Mouse (Mus musculus): ENCODE results near the gene 7420426K07Rik. TPM values are rescaled to one million over a fixed set of nuclear protein-coding genes. Genes with fewer than 3 reads are reported as not detected.
A peak's percentile ranks its signal among the peaks of the same experiment; 100 is the strongest.

The 7420426K07Rik gene
- not detected in 2 replicates for polyA plus RNA-seq (2015; fragmentation: Nextera tagmentation; extraction: Ambion mirVana)

GRCm38 (mm10) chr9:98902819-98903218, at the start of gene 7420426K07Rik:
Gene 7420426K07Rik, plus strand, starts transcription at chr9:98903119.
- no peak within 1 kb of the TSS for H3K4me2 ChIP-seq
- WGBS = 86% methylated on average over 2 of the region's 2 CpGs
- no peaks in the 10 kb centered on the region for H3K4me1 ChIP-seq
- H3K9me3 ChIP-seq = peaks cover 4% of the 10 kb centered on the region; the same call in 1 of the 2 replicates
- no peaks in the 10 kb centered on the region for H3K36me3 ChIP-seq
- H3K4me3 ChIP-seq = no peak within 1 kb of the TSS
- no peaks in the 10 kb centered on the region for H3K27me3 ChIP-seq
- no peak within 1 kb of the TSS for H3K9ac ChIP-seq
- no peak within 1 kb of the TSS for H3K27ac ChIP-seq
- no peak for ATAC-seq (ENCODE audit: insufficient number of reproducible peaks, insufficient read depth, low FRiP score, low TSS enrichment, low read depth)

DNA sequence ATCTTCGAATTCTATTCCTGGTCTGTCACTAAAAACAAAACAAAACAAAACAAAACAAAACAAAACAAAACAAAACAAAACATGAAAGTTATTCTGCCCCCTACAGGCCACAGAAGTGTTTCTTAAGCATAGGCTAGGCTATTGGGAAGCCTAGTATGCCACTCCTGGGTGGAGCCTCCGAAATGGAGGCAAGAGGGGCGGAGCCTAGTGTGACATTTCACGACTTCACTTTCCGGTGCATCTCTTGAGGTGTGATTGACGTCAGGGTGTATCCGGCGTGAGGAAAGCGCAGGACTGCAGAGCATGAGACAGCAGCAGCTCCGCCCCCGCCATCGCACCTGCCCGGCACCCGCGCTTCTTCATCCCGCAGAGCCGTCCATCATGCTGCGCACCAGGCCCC, 46.7 kb upstream of the 7420426K07Rik start, which contains the start of gene Prr23a2:
Gene Prr23a2 (plus strand): TSS at position 285 of the 400 bp plus-strand sequence.
- Histone ChIP-seq H3K27me3 (no peaks in the 10 kb centered on the region), H3K36me3 (no peaks in the 10 kb centered on the region), H3K4me2 (no peak within 1 kb of the TSS), H3K4me3 (no peak within 1 kb of the TSS), H3K9ac (no peak within 1 kb of the TSS), H3K4me1 (no peaks in the 10 kb centered on the region), H3K9me3 (no peaks in the 10 kb centered on the region; the same call in 1 of the 2 replicates), H3K27ac (no peak within 1 kb of the TSS)
- WGBS = 83% methylated on average over 18 of the region's 18 CpGs
- no peak for ATAC-seq (ENCODE audit: insufficient number of reproducible peaks, insufficient read depth, low FRiP score, low TSS enrichment, low read depth)

DNA sequence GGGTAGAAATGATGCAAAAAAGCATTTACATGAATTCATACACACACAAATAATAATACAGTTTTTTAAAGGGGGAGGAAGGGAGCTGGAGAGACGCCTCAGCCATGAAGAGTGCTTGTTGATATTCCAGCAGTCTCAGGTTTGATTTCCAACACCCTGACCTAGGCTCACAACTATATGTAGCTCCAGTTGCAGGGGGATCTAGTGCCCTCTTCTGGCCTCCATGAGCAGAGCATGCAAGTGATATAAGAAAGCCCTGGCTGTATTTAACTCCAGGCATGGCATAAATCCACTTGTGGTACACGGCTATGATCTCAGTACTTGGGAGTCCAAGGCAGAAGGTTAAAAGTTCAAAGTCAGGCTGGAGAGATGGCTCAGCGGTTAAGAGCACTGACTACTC, 39.5 kb upstream of the 7420426K07Rik start:
- Histone ChIP-seq H3K36me3 (no peaks in the 10 kb centered on the region), H3K9ac (no peak overlapping the region), H3K9me3 (no peaks in the 10 kb centered on the region; the same call in 1 of the 2 replicates), H3K4me2 (no peak overlapping the region), H3K27ac (no peak overlapping the region), H3K4me3 (no peak overlapping the region), H3K27me3 (peaks cover 12% of the 10 kb centered on the region), H3K4me1 (no peaks in the 10 kb centered on the region)
- WGBS = 75% methylated on average over 3 of the region's 3 CpGs
- ATAC-seq (ENCODE audit: insufficient number of reproducible peaks, insufficient read depth, low FRiP score, low TSS enrichment, low read depth) = no peak

DNA sequence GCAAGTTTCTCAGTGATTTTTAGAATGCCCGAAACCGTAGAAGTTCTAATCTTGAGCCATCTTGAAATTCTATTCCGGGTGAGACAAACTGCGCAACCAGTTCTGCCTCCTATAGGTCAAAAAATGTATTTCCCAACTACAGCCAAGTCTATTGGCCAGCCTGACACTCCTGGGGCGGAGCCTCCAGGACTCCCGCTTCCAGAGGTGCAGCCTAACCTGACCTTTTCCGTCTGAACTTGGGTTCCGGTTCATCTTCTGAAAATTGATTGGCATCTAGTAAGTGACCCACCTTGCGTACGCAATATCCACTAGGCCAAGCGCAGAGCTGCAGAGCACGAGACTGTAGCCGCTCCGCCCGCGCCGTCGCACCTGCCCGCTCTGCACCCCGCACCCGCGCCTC, 38.3 kb upstream of the 7420426K07Rik start, which contains the start of gene Prr23a3:
Gene Prr23a3 (plus strand): TSS at position 197 of the 400 bp plus-strand sequence.
- H3K9me3 ChIP-seq = no peaks in the 10 kb centered on the region; the same call in 1 of the 2 replicates
- peaks cover 12% of the 10 kb centered on the region for H3K27me3 ChIP-seq
- H3K4me2 ChIP-seq = peak within 1 kb of the TSS; percentile 27
- no peaks in the 10 kb centered on the region for H3K36me3 ChIP-seq
- 51% methylated on average over 22 of the region's 22 CpGs for WGBS
- ATAC-seq (ENCODE audit: insufficient number of reproducible peaks, insufficient read depth, low FRiP score, low TSS enrichment, low read depth) = no peak
- H3K4me1 ChIP-seq = no peaks in the 10 kb centered on the region
- H3K9ac ChIP-seq = no peak within 1 kb of the TSS
- no peak within 1 kb of the TSS for H3K27ac ChIP-seq
- H3K4me3 ChIP-seq = no peak within 1 kb of the TSS

GRCm38 (mm10) chr9:98901486-98901885, 1.4 kb upstream of the 7420426K07Rik start:
- Histone ChIP-seq H3K27me3 (no peaks in the 10 kb centered on the region), H3K4me1 (no peaks in the 10 kb centered on the region), H3K9me3 (peaks cover 13% of the 10 kb centered on the region), H3K27ac (no peak overlapping the region), H3K4me3 (no peak overlapping the region), H3K4me2 (no peak overlapping the region), H3K9ac (no peak overlapping the region), H3K36me3 (no peaks in the 10 kb centered on the region)
- 78% methylated on average over 1 of the region's 1 CpGs for WGBS
- no peak for ATAC-seq (ENCODE audit: insufficient number of reproducible peaks, insufficient read depth, low FRiP score, low TSS enrichment, low read depth)

DNA sequence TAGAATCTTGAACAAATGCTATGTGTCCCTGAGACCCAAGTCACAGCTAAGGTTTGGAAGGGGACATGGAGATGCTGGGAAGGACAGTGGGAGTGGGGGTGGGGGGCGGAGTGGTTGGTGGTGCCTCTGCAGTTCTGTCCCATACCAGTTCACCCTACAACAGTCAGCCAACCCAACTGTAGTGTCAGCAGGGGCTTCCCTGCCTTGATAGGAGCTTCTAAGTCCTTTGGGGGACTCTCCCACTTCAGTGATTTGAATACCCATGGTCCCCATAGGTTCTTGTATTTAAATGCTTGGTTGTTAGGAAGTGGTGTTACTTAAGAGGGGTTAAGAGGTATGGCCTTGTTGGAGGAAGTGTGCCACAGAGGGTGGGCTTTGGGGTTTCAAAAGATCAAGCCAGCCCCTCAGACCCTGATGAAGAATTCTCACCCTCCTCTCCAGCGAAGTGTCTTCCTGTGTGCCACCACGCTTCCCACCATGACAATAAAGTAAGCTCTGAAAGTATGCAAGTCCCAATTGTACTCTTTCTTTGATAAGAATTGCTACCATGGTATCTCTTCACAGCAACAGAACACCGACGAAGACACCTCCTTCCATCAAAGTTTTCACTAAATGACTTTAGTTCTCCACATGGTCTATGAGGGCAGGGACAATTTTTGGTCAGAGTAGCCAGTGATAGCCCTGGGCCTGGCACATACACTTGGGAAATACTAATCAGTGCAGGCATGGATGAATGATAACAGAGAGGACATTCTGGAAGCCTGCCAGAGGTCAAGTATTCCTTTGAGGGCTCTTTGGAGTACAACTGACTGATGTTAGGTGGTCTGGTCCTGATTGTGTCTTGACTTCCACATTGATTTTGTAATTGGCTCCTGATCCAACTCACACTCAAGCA, 18.0 kb downstream of the 7420426K07Rik start:
- no peak for ATAC-seq (ENCODE audit: insufficient number of reproducible peaks, insufficient read depth, low FRiP score, low TSS enrichment, low read depth)
- WGBS = 95% methylated on average over 5 of the region's 5 CpGs

DNA sequence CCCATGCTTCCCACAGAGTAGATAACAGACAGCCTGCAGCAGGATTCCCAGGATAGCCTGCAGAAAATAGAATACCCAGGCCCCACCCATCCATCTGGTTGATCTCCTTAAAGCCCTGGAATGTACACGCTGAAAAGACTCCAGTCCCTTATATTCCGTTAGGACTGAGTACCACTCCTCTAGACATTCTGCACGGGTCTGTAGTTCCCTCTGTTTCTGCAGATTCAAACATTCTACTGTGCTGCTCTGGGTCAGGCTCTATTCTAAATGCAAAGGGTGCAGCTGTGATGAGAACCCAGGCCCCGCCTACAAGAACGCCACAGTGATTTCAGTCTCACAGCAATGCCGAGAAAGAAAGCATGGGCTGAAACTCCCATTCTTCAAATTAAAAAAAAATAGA, 20.2 kb downstream of the 7420426K07Rik start:
- WGBS = 23% methylated on average over 6 of the region's 6 CpGs
- no peaks in the 10 kb centered on the region for H3K36me3 ChIP-seq
- no peak for ATAC-seq (ENCODE audit: insufficient number of reproducible peaks, insufficient read depth, low FRiP score, low TSS enrichment, low read depth)
- H3K27ac ChIP-seq = peak overlapping the region; percentile 28; the same call in 1 of the 2 replicates
- no peak overlapping the region for H3K9ac ChIP-seq
- no peaks in the 10 kb centered on the region for H3K9me3 ChIP-seq
- H3K4me2 ChIP-seq = peak overlapping the region; percentile 21
- H3K4me1 ChIP-seq = peaks cover 16% of the 10 kb centered on the region
- H3K4me3 ChIP-seq = no peak overlapping the region
- no peaks in the 10 kb centered on the region for H3K27me3 ChIP-seq

More for the DNA sequence above, 18.0 kb downstream of the 7420426K07Rik start:
- peaks cover 16% of the 10 kb centered on the region for H3K4me1 ChIP-seq
- no peaks in the 10 kb centered on the region for H3K9me3 ChIP-seq
- H3K27me3 ChIP-seq = no peaks in the 10 kb centered on the region
- H3K4me2 ChIP-seq = no peak overlapping the region
- H3K4me3 ChIP-seq = no peak overlapping the region
- H3K27ac ChIP-seq = no peak overlapping the region
- H3K9ac ChIP-seq = no peak overlapping the region
- no peaks in the 10 kb centered on the region for H3K36me3 ChIP-seq

DNA sequence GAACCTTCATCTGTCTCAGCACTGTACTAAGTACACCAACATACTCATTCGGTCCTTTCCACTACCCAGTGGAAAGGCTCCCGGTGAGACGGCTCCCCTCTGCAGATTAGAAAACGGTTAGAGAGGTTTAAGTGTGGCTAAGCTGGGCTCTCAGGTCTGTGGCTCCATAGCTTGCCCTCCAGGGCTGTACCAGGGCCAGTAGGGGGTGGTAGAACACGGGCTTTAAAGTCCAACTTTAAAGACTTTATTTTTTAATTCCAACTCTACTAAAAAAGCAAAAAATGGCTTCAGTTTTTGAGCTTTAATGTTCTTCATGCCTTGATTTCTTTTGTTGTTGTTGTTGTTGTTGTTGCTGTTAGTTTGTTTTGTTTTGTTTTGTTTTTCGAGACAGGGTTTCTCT, 21.3 kb downstream of the 7420426K07Rik start:
- Histone ChIP-seq H3K4me2 (no peak overlapping the region), H3K4me1 (peaks cover 16% of the 10 kb centered on the region), H3K9ac (no peak overlapping the region), H3K4me3 (no peak overlapping the region), H3K36me3 (no peaks in the 10 kb centered on the region), H3K27me3 (no peaks in the 10 kb centered on the region), H3K27ac (no peak overlapping the region), H3K9me3 (no peaks in the 10 kb centered on the region)
- 60% methylated on average over 6 of the region's 6 CpGs for WGBS
- ATAC-seq (ENCODE audit: insufficient number of reproducible peaks, insufficient read depth, low FRiP score, low TSS enrichment, low read depth) = no peak

- no peak for ATAC-seq (ENCODE audit: insufficient number of reproducible peaks, insufficient read depth, low FRiP score, low TSS enrichment, low read depth)
- no peak overlapping the region for H3K4me2 ChIP-seq
- no peak overlapping the region for H3K27ac ChIP-seq
- H3K27me3 ChIP-seq = peaks cover 4% of the 10 kb centered on the region
- H3K4me1 ChIP-seq = 0 out of 2 replicates have a peak, but pooled peaks cover 4% of the 10 kb centered on the region
- 92% methylated on average over 2 of the region's 2 CpGs for WGBS
- no peak overlapping the region for H3K9ac ChIP-seq
- H3K36me3 ChIP-seq = no peaks in the 10 kb centered on the region
- no peaks in the 10 kb centered on the region for H3K9me3 ChIP-seq
- no peak overlapping the region for H3K4me3 ChIP-seq
These were observed 26.6 kb downstream of the 7420426K07Rik start for GRCm38 (mm10) chr9:98929496-98929895.

- WGBS = 16% methylated on average over 6 of the region's 6 CpGs
- 0 out of 2 replicates have a peak, but pooled peaks cover 4% of the 10 kb centered on the region for H3K4me1 ChIP-seq
These were observed 30.0 kb downstream of the 7420426K07Rik start for GRCm38 (mm10) chr9:98932931-98933330.

DNA sequence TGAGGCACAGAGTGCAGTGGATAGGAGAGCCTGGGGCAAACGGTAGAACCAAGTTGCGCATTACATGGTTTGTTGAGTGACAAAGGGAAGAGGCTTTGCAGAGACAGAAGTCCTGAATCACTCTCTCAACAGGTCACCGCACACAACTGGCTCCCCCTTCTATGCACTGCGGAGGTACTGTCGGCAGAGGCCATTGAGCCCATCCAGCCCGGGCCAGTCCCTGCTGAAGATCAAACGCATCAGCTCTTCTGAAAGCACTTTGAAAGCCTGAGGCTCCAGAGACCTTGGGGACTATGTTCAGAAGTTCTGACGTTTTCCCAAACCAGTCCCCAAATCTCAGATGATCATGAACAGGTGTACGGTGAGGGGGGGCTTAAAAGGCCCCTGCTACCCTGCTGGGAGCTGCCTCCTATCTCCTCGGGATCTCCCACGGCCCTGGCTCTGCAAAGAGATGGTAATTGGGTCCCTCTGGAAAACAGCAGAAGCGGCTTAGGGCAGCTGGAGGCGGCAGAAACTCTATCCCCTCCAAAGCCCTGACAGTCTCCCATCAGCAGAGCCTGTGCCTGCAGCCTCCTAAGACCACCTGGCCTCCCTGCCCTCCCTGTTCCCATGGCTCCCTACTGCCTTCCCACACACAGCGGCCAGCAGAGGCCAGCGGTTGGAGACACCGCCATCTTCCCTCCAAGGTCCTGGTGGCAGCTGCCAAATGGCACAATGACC, 32.4 kb downstream of the 7420426K07Rik start:
- Histone ChIP-seq H3K9ac (no peak overlapping the region), H3K36me3 (no peaks in the 10 kb centered on the region), H3K4me3 (no peak overlapping the region), H3K4me2 (no peak overlapping the region), H3K4me1 (0 out of 2 replicates have a peak, but pooled peaks cover 4% of the 10 kb centered on the region), H3K27me3 (peaks cover 23% of the 10 kb centered on the region), H3K27ac (no peak overlapping the region), H3K9me3 (no peaks in the 10 kb centered on the region)
- WGBS = 13% methylated on average over 16 of the region's 16 CpGs
- no peak for ATAC-seq (ENCODE audit: insufficient number of reproducible peaks, insufficient read depth, low FRiP score, low TSS enrichment, low read depth)

More at GRCm38 (mm10) chr9:98932931-98933330, 30.0 kb downstream of the 7420426K07Rik start:
- no peak overlapping the region for H3K4me3 ChIP-seq
- no peaks in the 10 kb centered on the region for H3K36me3 ChIP-seq
- peaks cover 23% of the 10 kb centered on the region for H3K27me3 ChIP-seq
- ATAC-seq (ENCODE audit: insufficient number of reproducible peaks, insufficient read depth, low FRiP score, low TSS enrichment, low read depth) = no peak
- H3K9ac ChIP-seq = no peak overlapping the region
- H3K9me3 ChIP-seq = no peaks in the 10 kb centered on the region
- H3K27ac ChIP-seq = no peak overlapping the region
- H3K4me2 ChIP-seq = no peak overlapping the region

Data from embryonic facial prominence, embryonic 13.5 days (tissue).